Mouse (Mus musculus) CH12.LX (cell line): ENCODE measurements at regions not wholly inside any gene's neighbourhood (a gene's known extent, or its start where the extent isn't known, plus 50 kb on each side); places are given as distances from the start of the nearest gene placed in this dataset.

Experiments used
- CHD1 ChIP-seq: IDR thresholded peaks from 2 replicates; pipeline ENCODE4 v1.6.1; 2012; ENCODE audit warnings: low read depth, low read length, improper control_type of control experiment, inconsistent platforms
- CHD2 ChIP-seq: IDR thresholded peaks from 2 replicates; pipeline ENCODE4 v1.6.1; 2011; ENCODE audit warnings: low read length, improper control_type of control experiment
- CTCF ChIP-seq, 2 experiments: IDR thresholded peaks in 1 of 2; conservative IDR thresholded peaks in 1 of 2; 2 replicates each; pipeline ENCODE4 v1.5.1; 2011 to 2012; ENCODE audit warnings: low read depth in 2 of 2, low read length in 2 of 2, improper control_type of control experiment in 1 of 2, inconsistent platforms in 1 of 2, mild to moderate bottlenecking in 1 of 2, moderate library complexity in 1 of 2
- HCFC1 ChIP-seq: IDR thresholded peaks from 2 replicates; pipeline ENCODE4 v1.6.1; 2012; ENCODE audit warnings: low read depth, mild to moderate bottlenecking, inconsistent platforms, low read length, improper control_type of control experiment
- KAT2A ChIP-seq: IDR thresholded peaks from 2 replicates; pipeline ENCODE4 v1.6.1; 2012; ENCODE audit warnings: low read length, improper control_type of control experiment, inconsistent platforms; ENCODE audit not compliant: insufficient replicate concordance
- MAFK ChIP-seq: IDR thresholded peaks from 2 replicates; pipeline ENCODE4 v1.6.1; 2011; ENCODE audit warnings: low read length, improper control_type of control experiment; ENCODE audit not compliant: insufficient replicate concordance
- MAX ChIP-seq: IDR thresholded peaks from 2 replicates; pipeline ENCODE4 v1.6.1; 2011; ENCODE audit warnings: low read length, improper control_type of control experiment
- MEF2A ChIP-seq: IDR thresholded peaks from 2 replicates; pipeline ENCODE4 v1.6.1; 2014; ENCODE audit warnings: low read depth, mild to moderate bottlenecking, inconsistent platforms, low read length, improper control_type of control experiment, borderline replicate concordance
- POLR2A ChIP-seq: IDR thresholded peaks from 2 replicates; pipeline ENCODE4 v1.6.1; 2011; ENCODE audit warnings: low read depth, mild to moderate bottlenecking, improper control_type of control experiment, low read length
- RAD21 ChIP-seq: IDR thresholded peaks from 2 replicates; pipeline ENCODE4 v1.6.1; 2011; ENCODE audit warnings: low read depth, mild to moderate bottlenecking, low read length, improper control_type of control experiment, moderate library complexity
- SIN3A ChIP-seq: IDR thresholded peaks from 2 replicates; pipeline ENCODE4 v1.6.1; 2012; ENCODE audit warnings: low read length, improper control_type of control experiment, inconsistent platforms
- TCF12 ChIP-seq: IDR thresholded peaks from 2 replicates; pipeline ENCODE4 v1.6.1; 2014; ENCODE audit warnings: low read depth, mild to moderate bottlenecking, inconsistent platforms, low read length, improper control_type of control experiment
- USF1 ChIP-seq: IDR thresholded peaks from 2 replicates; pipeline ENCODE4 v1.6.1; 2014; ENCODE audit warnings: low read depth, mild to moderate bottlenecking, inconsistent platforms, low read length, improper control_type of control experiment

DNA sequence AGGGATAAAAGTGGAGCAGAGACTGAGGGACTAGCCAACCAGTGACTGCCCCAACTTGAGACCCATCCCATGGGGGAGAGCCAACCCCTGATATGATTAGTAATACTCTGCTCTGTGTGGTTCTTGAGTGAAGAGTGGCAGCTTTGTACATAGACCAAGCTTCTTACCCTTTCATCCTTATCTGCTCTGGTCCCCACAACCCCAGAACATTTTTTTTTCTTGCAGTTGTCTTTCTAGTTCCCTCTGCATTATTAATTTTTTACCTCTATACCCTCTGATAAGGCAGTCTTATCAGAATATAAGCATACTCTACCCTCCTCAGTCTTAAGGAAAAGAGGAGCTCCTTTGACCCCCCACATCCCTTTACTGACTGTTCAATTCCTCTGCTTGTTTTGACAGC, 474.4 kb upstream of the Fam160b2 start:
- TF ChIP-seq USF1 (no peak), CHD2 (no peak), HCFC1 (no peak), POLR2A (no peak), MAFK (no peak), CHD1 (no peak), SIN3A (no peak), TCF12 (no peak), KAT2A (no peak), CTCF (conservative IDR thresholded peaks at IDR 0.05 in 1 of 2, IDR thresholded peaks at IDR 0.05 in 1 of 2; ENCODE audit: low read depth in 2 of 2, low read length in 2 of 2) (no peak), MEF2A (no peak), RAD21 (no peak), MAX (no peak)
